Comparison of ENCODE assay signal across 1 mouse cellular context in the genomic region with DNA sequence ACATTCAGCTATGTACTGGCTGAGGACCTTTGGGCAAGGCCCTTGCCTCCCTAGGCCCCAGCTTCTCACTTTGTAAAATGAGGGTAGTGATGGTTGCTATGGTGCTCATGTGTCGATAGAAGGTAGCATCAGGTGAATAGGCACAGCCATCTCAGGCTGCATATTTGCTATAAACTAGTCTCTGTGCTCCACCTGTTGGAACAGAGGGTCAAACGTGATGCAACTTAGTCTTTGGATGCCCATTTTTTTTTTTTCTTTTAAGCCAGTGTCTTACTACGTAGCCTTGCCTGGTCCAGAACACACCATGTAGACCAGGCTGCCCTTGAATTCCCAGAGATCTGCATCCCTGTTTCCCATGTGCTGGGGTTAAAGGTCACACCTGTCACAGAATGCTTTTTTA.
TF ChIP-seq lines count a peak whose summit lies in the region.

No protein-coding gene starts in this region.

TF ChIP-seq in MEL, 35 proteins besides CTCF, POLR2A, EP300 and RAD21 (continued from another document):
- no peak for TF ChIP-seq CHD2 (IDR thresholded peaks at IDR 0.05; ENCODE audit: low read length)
TF ChIP-seq in MEL: peak in this region for 2.
